Mouse (Mus musculus) right cerebral cortex, postnatal 14 days (tissue): ENCODE data around the gene Srd5a1.

Experiments used
- DNase-seq: peaks from one replicate; pipeline ENCODE4 v3.0.0; 2022

Srd5a1 gene

DNA sequence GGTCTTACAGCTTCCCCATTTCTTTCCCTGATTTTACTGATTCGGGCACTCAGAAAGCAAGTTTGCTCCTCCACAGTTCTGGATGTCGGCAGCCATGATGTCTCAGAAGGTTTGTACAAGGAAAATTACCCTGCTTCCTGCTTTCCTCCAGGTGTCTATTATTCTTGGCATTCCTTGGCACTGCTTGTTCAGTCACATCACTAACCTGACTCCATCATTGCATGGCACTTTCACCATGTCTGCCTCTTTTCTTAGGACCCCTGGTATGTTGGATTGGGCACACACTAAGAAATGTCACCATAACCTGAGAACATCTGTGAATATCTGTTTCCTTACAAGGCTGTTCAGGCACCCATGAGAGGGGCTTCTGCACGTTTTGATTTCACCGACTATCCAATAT lies 75.2 kb downstream of the Srd5a1 start:
- no peak for DNase-seq

GRCm38 (mm10) chr13:69534654-69535551 lies 76.3 kb downstream of the Srd5a1 start:
- DNase-seq: peak; percentile 98

DNA sequence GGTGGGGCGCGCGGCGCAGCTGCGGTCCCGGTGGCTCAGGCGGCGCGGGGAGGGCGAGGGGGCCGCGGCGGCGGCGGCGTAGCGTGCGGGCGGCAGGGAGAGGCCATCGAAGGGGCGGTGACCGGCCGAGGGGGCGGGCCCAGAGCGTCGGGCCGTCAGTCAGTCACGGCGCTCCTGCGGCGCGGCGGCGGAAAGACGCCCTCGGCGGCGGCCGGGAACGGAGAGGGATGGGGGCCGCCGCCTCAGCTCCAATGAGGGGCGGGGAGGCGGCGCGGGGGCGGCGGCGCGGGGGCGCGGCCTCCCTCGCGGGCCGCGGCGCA lies 76.9 kb downstream of the Srd5a1 start, which contains the start of gene Tent4a:
Tent4a (minus strand) TSS at position 284 of the 320 bp plus-strand sequence.
- DNase-seq: no peak

DNA sequence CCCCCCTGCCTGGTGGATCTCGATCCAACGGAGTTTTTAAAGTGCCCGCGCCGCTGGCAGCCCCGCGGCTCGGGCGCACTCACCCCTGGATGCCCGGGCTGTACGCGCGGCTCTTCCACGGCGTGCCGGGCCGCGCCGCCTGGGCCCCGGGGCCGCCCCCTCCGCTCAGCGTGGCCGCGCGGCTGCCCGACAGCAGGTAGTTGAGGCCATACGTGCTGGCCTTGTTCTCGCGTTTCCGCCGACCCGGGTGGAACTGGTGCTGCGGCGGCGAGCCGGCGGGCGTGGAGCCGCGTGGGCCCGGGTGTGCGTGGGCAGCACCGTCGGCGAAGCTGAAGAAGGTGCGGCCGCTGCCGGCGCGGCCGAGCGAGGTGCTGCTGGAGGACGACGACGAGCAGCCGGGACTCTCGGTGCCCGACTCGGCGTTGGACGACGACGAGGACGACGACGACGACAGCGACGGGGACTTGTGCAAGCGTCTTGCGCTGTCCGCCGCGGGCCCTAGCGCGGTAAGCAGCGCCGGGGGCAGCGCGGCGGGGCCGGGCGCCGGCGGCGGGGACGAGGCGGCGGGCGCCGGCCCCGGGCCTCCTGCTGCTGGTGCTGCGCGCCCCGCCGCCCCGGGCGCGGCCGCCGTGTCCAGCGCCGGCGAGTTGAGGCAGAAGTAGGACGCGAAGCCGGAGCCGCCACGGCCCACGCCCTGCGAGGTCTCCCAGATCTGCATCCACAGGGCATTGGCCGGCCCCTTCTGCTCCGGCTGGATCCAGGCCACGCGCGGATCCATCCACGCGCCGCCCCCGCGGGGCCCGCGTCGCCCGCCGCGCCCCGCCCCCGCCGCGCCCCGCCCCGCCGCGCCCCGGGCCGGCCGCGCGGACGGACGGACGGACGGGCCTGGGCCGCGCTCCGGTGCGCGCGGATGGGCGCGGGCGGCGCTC lies 77.6 kb downstream of the Srd5a1 start, which contains the start of gene Nsun2:
Nsun2 (plus strand) TSS at position 342 of the 929 bp plus-strand sequence.
- peak; percentile 63 for DNase-seq

DNA sequence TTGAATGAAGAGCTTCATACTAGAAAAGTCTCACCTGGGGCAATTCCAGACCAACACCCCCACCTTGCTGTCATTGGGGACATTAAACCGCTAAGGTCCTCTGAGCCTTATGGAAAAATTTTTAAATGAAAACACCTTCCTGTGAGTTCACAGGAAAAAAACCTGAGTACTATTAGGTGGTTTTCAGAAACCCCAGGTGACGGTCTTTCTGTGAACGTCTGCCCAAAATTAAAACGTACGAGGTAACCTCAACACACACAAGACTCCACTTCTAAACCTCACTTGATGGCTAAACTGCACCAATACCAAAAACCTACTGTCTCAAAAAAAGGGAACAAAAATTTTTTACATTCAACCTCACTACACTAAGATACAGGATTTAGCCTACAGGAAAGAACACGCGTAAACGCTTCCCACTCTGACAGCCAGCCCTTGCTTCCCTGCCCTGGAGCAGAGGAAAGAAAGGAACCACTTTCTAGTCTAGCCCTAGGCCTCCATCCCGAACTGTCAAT lies 78.3 kb downstream of the Srd5a1 start:
- DNase-seq: no peak

DNA sequence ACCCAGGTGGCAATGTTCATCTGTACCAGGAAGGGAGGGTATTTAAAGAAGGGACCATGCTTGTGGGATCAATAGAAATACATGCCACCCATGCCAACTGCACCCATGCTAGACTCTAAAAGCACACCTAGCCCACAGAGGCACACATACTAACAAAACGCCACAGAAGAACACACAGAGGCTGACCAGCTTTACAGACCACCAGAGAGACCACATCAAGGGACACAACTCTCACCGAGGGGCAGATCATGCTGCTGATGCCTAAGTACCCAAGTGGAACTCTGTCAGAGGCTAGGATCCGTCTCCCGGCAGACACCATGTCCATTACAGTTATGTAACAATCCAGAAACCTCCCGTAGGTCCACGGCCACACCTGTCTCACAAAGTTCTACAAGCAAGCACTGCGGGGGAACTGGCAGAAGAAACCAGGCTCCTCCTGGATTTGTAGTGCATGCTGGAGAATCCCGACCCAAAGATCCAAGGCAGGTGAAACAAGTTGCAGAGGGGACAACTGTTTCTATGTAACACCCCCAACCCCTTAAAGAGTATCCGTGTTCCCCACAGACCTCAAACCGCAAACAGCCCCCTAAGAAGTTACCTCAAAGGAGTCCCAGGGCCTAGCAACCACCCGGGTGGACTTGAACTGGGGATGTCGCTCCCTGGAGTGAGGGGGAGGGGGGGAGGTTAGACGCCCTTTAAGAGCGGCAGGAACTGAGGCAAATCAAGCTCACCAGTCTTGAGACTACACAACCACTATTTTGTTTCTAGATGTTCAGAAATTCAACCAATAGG lies 78.9 kb downstream of the Srd5a1 start:
- no peak for DNase-seq

GRCm38 (mm10) chr13:69531431-69531830 lies 79.8 kb downstream of the Srd5a1 start:
- DNase-seq: no peak

- no peak for DNase-seq
Measured at GRCm38 (mm10) chr13:69530951-69531350, 80.3 kb downstream of the Srd5a1 start.

GRCm38 (mm10) chr13:69530156-69530555 lies 81.1 kb downstream of the Srd5a1 start:
- DNase-seq: no peak

GRCm38 (mm10) chr13:69528531-69528930 lies 82.7 kb downstream of the Srd5a1 start:
- DNase-seq: no peak

GRCm38 (mm10) chr13:69525867-69526266 lies 85.4 kb downstream of the Srd5a1 start:
- no peak for DNase-seq

DNA sequence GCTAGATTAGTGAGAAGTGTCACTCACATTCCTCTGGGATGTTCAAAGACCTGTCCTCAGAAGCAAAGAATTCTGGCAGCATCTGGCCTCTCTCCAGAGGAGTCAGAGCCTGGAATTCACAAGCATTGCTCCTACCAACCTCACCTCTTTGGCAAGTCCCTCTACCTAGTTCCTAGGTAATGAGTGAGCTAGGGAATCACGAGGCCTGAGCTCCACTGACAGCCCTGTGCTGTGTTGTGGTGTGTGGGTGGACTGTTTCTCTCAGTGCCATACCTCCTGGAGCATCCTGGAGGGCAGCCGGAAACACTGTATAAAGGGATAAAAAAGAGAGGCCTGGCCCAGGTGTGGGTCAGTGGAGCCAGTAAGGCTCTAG lies 87.1 kb downstream of the Srd5a1 start:
- DNase-seq: no peak
